16 mouse cellular contexts compared by ENCODE assay signal in the genomic region with DNA sequence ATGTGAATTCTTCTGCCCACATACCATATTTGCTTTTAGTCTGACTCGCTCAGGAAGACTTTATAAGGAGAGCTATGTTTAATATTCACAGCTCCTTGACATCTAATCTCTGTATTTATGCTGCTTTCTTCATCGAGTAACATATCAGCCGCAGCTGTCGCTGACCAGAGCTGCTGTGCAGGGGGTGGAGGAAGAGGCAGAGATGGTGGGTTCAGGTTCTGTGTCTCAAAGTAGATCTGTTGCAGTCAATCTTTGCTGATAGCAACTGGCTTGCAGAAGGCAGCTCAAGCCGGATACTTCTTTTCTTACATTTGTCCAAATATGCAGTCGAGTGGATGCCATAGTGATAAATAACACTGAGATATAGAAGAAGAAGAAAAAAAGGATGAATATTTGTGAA.
"Had no signal": no experiment of that assay in that cellular context is flagged by ENCODE, and none has a peak within 500 bp of the region (broad histone marks: within the 10 kb centered on the region; RNA-seq: fewer than 3 reads in every experiment).

No protein-coding gene starts in this region.

- H3K9me3 ChIP-seq: limb, embryonic 15.5 days; midbrain, embryonic 12.5 days; midbrain, embryonic 15.5 days had no signal

- H3K4me1 ChIP-seq: midbrain, embryonic 12.5 days; midbrain, embryonic 15.5 days had no signal

- H3K36me3 ChIP-seq: limb, embryonic 15.5 days; midbrain, embryonic 12.5 days; midbrain, embryonic 15.5 days had no signal

- H3K27ac ChIP-seq: kidney, postnatal 0 days; limb, embryonic 15.5 days; liver, embryonic 14.5 days; macrophage; midbrain, embryonic 12.5 days; midbrain, embryonic 15.5 days; stomach, postnatal 0 days had no signal

- H3K9ac ChIP-seq: limb, embryonic 15.5 days; liver, embryonic 14.5 days; liver, postnatal 0 days; lung, embryonic 14.5 days; midbrain, embryonic 12.5 days; midbrain, embryonic 15.5 days had no signal

- H3K27me3 ChIP-seq: limb, embryonic 15.5 days; midbrain, embryonic 12.5 days; midbrain, embryonic 15.5 days had no signal

- H3K4me2 ChIP-seq: limb, embryonic 15.5 days; liver, embryonic 11.5 days; lung, embryonic 14.5 days; midbrain, embryonic 12.5 days; midbrain, embryonic 15.5 days had no signal

- H3K4me3 ChIP-seq: limb, embryonic 15.5 days; midbrain, embryonic 12.5 days; midbrain, embryonic 15.5 days had no signal

- DNase-seq: kidney, adult 2 months; kidney, postnatal 25 days; left cerebral cortex, postnatal 4 days; liver, postnatal 0 days; lung, embryonic 14.5 days; thymus, adult 2 months; thymus, postnatal 14 days; thymus, postnatal 4 days had no signal

- ATAC-seq: liver, postnatal 0 days; midbrain, embryonic 15.5 days had no signal
